Mouse (Mus musculus): ENCODE measurements at regions not wholly inside any gene's neighbourhood (a gene's known extent, or its start where the extent isn't known, plus 50 kb on each side); places are given as distances from the start of the nearest gene placed in this dataset.
"Not testable (repeated sequence)": the region's sequence is repeated elsewhere in the genome, so short reads cannot be mapped to it uniquely, and the experiment has no call there.

DNA sequence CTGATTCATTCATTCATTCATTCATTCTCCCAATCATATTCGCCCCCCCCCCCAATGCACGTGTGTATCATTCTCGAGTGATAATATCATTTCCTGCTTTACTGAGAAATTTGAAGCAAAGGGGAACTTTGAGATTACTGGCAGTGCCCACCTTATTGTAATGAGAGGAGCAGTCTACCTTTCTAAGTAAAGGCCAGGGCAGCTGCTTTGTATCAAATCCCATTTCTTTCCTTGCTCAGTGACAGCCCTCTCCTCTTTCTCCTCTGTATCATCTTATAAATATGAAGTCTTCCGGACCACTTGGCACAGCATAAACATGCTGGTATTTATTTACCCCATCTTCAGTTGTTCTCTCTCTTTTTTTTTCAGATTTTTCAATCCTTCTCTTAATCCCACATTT, 139.1 kb upstream of the Tacstd2 start:
- not testable (repeated sequence) for DNase-seq (ENCODE audit: low read depth, low spot score)

DNA sequence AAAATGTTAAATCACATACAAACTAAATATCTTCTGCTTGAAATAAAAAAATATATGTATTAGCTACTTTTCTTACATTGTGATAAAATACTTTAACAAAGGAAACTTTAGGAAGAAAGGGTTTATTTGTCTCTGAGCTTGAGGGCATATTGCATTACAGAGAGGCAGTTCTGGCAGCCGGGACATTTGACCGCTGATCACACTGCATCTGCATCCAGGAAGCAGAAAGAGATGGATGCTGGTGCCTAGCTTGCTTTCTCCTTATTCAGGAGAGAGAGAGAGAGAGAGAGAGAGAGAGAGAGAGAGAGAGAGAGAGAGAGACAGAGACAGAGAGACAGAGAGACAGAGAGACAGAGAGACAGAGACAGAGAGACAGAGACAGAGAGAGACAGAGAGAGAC, 137.7 kb upstream of the Tacstd2 start:
- not testable (repeated sequence) for DNase-seq (ENCODE audit: low read depth, low spot score)

DNA sequence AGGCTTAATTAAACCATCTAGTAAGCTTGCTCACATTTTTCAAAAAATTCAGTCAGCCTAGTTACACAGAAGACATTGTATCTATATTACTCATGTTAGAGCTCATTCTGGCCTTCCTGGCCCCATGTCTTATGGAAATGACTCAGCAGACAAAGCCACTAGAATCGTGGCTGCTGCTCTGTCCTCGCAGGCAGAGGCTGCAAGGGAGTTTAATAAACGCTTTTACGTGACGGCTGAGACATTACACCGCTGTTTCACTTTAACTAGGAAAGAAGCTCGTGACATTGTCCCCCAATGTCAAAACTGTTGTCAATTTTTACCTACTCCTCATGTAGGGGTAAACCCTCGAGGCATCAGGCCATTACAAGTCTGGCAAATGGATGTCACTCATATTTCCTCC, 132.5 kb upstream of the Tacstd2 start:
- not testable (repeated sequence) for DNase-seq (ENCODE audit: low read depth, low spot score)

DNA sequence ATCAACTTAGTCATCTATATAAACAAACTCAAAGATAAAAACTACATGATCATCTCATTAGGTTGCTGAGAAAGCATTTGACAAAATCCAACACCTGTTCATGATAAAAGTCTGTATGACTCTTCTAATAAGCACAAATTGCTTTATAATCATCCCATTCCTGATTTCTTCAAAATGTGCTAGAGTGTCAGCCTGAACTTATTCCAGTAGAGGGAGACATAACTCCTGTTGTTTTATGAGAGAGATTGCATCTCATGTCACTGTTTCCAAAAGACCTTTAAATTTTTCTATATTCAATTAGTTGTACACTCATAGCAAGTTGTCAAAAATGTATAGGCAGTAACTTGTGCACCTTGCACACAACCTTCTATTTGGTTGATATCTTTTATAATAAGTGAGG, 96.0 kb upstream of the Tacstd2 start:
- peak; percentile 3 for DNase-seq (ENCODE audit: low read depth, low spot score)

DNA sequence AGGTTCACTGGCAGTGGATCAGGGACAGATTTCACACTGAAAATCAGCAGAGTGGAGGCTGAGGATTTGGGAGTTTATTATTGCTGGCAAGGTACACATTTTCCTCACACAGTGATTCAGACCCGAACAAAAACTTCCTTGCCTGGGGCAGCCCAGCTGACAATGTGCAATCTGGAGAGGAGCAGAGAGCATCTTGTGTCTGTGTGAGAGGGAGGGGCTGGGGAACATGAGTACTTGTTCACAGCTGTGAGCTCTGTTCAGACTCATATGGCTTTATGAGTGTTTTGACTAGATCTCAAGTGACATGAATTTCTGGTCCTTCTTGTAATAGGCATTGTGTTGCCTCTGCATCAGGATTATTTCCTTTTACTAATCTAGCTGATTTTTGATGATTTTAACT, 74.8 kb upstream of the Tacstd2 start:
- DNase-seq (ENCODE audit: low read depth, low spot score), result no peak

DNA sequence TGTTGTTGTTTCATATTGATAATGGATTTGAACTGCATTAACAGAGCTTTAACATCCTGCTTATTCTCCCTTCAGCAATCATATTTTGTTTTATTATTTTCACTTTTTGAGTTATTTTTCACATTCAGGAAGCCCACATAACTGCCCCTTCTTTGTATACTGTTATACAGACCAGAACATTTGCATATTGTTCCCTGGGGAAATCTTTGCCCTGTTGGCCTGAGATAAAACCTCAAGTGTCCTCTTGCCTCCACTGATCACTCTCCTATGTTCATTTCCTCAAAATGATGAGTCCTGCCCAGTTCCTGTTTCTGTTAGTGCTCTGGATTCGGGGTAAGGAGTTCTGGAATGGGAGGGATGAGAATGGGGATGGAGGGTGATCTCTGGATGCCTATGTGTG, 73.9 kb upstream of the Tacstd2 start:
- not testable (repeated sequence) for DNase-seq (ENCODE audit: low read depth, low spot score)
